Mouse (Mus musculus): ENCODE results near the gene Htr5b.

DNA sequence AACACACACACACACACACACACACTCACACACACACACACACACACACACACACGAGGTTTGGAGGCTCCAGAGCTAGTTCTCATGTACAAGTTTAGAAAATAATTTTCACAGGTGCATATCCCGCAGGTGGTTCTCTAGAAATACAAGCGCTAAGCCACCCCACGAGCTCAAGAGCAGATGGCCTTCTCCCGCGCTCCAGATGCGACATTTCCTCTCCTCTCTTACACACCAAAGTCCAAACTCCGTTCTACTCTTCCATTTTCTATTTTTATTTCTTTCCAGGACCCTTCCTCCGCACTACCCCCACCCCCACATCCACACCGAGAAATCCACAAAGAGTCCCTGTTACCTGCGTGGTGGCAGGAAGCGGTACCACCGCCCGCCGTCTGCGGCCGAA lies 1.2 kb downstream of the Htr5b start:
- TF ChIP-seq CTCF (IDR thresholded peaks at IDR 0.05; ENCODE audit: low read depth) (no peak), EP300 (IDR thresholded peaks at IDR 0.05; ENCODE audit: low read depth) (no peak)
